Mouse (Mus musculus) limb, embryonic 12.5 days (tissue): ENCODE measurements around the gene Pvr. TPM values are rescaled to one million over a fixed set of nuclear protein-coding genes. Genes with fewer than 3 reads are reported as not detected.
"Not testable (repeated sequence)": the region's sequence is repeated elsewhere in the genome, so short reads cannot be mapped to it uniquely, and the experiment has no call there.

Source experiments
- ATAC-seq: fragments of 200-750 bp; cut with Nextera tagmentation; 2 replicates; pipeline ENCODE4 v1.8.0; 2017; ENCODE audit warnings: low read depth, moderate TSS enrichment; ENCODE audit not compliant: insufficient number of reproducible peaks, insufficient read depth, low FRiP score, low TSS enrichment
- H3K27ac ChIP-seq: fragments of 300-500 bp; sonication (generic); 2 replicates; pipeline ENCODE4 v1.5.1; 2016; ENCODE audit warnings: mild to moderate bottlenecking, moderate library complexity
- H3K27me3 ChIP-seq: fragments of 300-500 bp; sonication (generic); 2 replicates; pipeline ENCODE4 v1.6.1; 2016; ENCODE audit warnings: mild to moderate bottlenecking, moderate library complexity
- H3K36me3 ChIP-seq: fragments of 300-500 bp; sonication (generic); 2 replicates; pipeline ENCODE4 v1.6.1; 2016; ENCODE audit warnings: mild to moderate bottlenecking, moderate library complexity
- H3K4me1 ChIP-seq: fragments of 300-500 bp; sonication (generic); replicated peaks from 2 replicates; pipeline ENCODE4 v1.6.1; 2016
- H3K4me2 ChIP-seq: fragments of 300-500 bp; sonication (generic); 2 replicates; pipeline ENCODE4 v1.6.1; 2016; ENCODE audit warnings: mild to moderate bottlenecking, moderate library complexity
- H3K4me3 ChIP-seq: fragments of 300-500 bp; sonication (generic); replicated peaks from 2 replicates; pipeline ENCODE4 v1.5.1; 2016; ENCODE audit warnings: mild to moderate bottlenecking
- H3K9ac ChIP-seq: fragments of 300-500 bp; sonication (generic); replicated peaks from 2 replicates; pipeline ENCODE4 v1.6.1; 2016; ENCODE audit warnings: mild to moderate bottlenecking, moderate library complexity
- H3K9me3 ChIP-seq: fragments of 300-500 bp; sonication (generic); 2 replicates; pipeline ENCODE4 v1.6.1; 2016; ENCODE audit warnings: mild to moderate bottlenecking, moderate library complexity
- WGBS: fragments of 180-500 bp; shearing (Covaris S2); methylation state at CpG from one replicate; pipeline ENCODE4 v1.1.7; 2016; 5-methylcytosine and 5-hydroxymethylcytosine counted together
- polyA plus RNA-seq: library from polyadenylated mRNA; unstranded; fragments of >200 nt; fragmentation: Nextera tagmentation; extraction: Ambion mirVana; gene quantifications from 2 replicates; pipeline ENCODE4 v1.2.1, GENCODE M21; 2016

Pvr gene
- polyA plus RNA-seq, 1 experiment from 2014 or later, result 7.5 TPM

GRCm38 (mm10) chr7:19932877-19933809 is 12.2 kb upstream of the Pvr start:
- H3K9me3 ChIP-seq, result no peaks in the 10 kb centered on the region
- no peak overlapping the region for H3K4me3 ChIP-seq
- H3K9ac ChIP-seq, result no peak overlapping the region
- H3K27ac ChIP-seq, result no peak overlapping the region
- H3K27me3 ChIP-seq, result peaks cover 18% of the 10 kb centered on the region
- 25% methylated on average over 20 of the region's 21 CpGs for WGBS
- ATAC-seq, result 0 out of 2 replicates have a peak, but pooled peaks have one; percentile 14
- peaks cover 5% of the 10 kb centered on the region; the same call in 1 of the 2 replicates for H3K4me1 ChIP-seq
- H3K4me2 ChIP-seq, result peak overlapping the region; percentile 23
- no peaks in the 10 kb centered on the region for H3K36me3 ChIP-seq

GRCm38 (mm10) chr7:19932133-19932876 is 11.3 kb upstream of the Pvr start:
- peaks cover 18% of the 10 kb centered on the region for H3K27me3 ChIP-seq
- H3K27ac ChIP-seq, result no peak overlapping the region
- H3K4me1 ChIP-seq, result peaks cover 5% of the 10 kb centered on the region; the same call in 1 of the 2 replicates
- 22% methylated on average over 13 of the region's 13 CpGs for WGBS
- H3K4me3 ChIP-seq, result no peak overlapping the region
- H3K9me3 ChIP-seq, result no peaks in the 10 kb centered on the region
- H3K9ac ChIP-seq, result no peak overlapping the region
- H3K36me3 ChIP-seq, result no peaks in the 10 kb centered on the region
- no peak for ATAC-seq
- H3K4me2 ChIP-seq, result peak overlapping the region; percentile 23; the same call in 1 of the 2 replicates

GRCm38 (mm10) chr7:19930481-19930880 is 9.5 kb upstream of the Pvr start:
- H3K4me1 ChIP-seq, ATAC-seq, H3K9ac ChIP-seq, H3K27ac ChIP-seq, H3K9me3 ChIP-seq, H3K4me2 ChIP-seq, H3K36me3 ChIP-seq, H3K4me3 ChIP-seq: not testable (repeated sequence)
- peaks cover 18% of the 10 kb centered on the region for H3K27me3 ChIP-seq
- WGBS, result 79% methylated on average over 6 of the region's 6 CpGs

GRCm38 (mm10) chr7:19928486-19928885 is 7.5 kb upstream of the Pvr start:
- Histone ChIP-seq H3K4me2 (no peak overlapping the region), H3K27me3 (peaks cover 18% of the 10 kb centered on the region), H3K9me3 (no peaks in the 10 kb centered on the region), H3K36me3 (no peaks in the 10 kb centered on the region), H3K4me3 (no peak overlapping the region), H3K9ac (no peak overlapping the region), H3K27ac (no peak overlapping the region), H3K4me1 (peaks cover 9% of the 10 kb centered on the region)
- 68% methylated on average over 5 of the region's 5 CpGs for WGBS
- ATAC-seq, result no peak

- peaks cover 5% of the 10 kb centered on the region; the same call in 1 of the 2 replicates for H3K4me1 ChIP-seq
- 69% methylated on average over 2 of the region's 2 CpGs for WGBS
- H3K9ac ChIP-seq, result no peak overlapping the region
- H3K36me3 ChIP-seq, result no peaks in the 10 kb centered on the region
- no peaks in the 10 kb centered on the region for H3K9me3 ChIP-seq
- no peak overlapping the region for H3K4me2 ChIP-seq
- no peak for ATAC-seq
- H3K27me3 ChIP-seq, result peaks cover 8% of the 10 kb centered on the region
- no peak overlapping the region for H3K4me3 ChIP-seq
- no peak overlapping the region for H3K27ac ChIP-seq
These were observed 6.0 kb upstream of the Pvr start for GRCm38 (mm10) chr7:19926849-19927480.

GRCm38 (mm10) chr7:19925376-19925775 is 4.4 kb upstream of the Pvr start:
- Histone ChIP-seq H3K36me3 (no peaks in the 10 kb centered on the region), H3K27ac (no peak overlapping the region), H3K4me3 (no peak overlapping the region), H3K27me3 (no peaks in the 10 kb centered on the region; the same call in 1 of the 2 replicates), H3K4me1 (peaks cover 5% of the 10 kb centered on the region; the same call in 1 of the 2 replicates), H3K9ac (no peak overlapping the region), H3K9me3 (no peaks in the 10 kb centered on the region), H3K4me2 (no peak overlapping the region)
- ATAC-seq, result no peak
- 92% methylated on average over 1 of the region's 1 CpGs for WGBS

GRCm38 (mm10) chr7:19923797-19924196 is 2.8 kb upstream of the Pvr start:
- Histone ChIP-seq H3K4me1 (peaks cover 9% of the 10 kb centered on the region), H3K27me3 (no peaks in the 10 kb centered on the region; the same call in 1 of the 2 replicates), H3K9ac (no peak overlapping the region), H3K4me2 (no peak overlapping the region), H3K36me3 (no peaks in the 10 kb centered on the region), H3K9me3 (no peaks in the 10 kb centered on the region), H3K27ac (no peak overlapping the region), H3K4me3 (no peak overlapping the region)
- 6% methylated on average over 12 of the region's 15 CpGs for WGBS
- ATAC-seq, result no peak

GRCm38 (mm10) chr7:19923354-19923753 is 2.4 kb upstream of the Pvr start:
- no peak overlapping the region for H3K27ac ChIP-seq
- ATAC-seq, result no peak
- H3K4me1 ChIP-seq, result peaks cover 9% of the 10 kb centered on the region
- no peak overlapping the region for H3K4me3 ChIP-seq
- peaks cover 3% of the 10 kb centered on the region; the same call in 1 of the 2 replicates for H3K36me3 ChIP-seq
- H3K4me2 ChIP-seq, result no peak overlapping the region
- WGBS, result 44% methylated on average over 2 of the region's 2 CpGs
- no peaks in the 10 kb centered on the region for H3K9me3 ChIP-seq
- H3K27me3 ChIP-seq, result no peaks in the 10 kb centered on the region; the same call in 1 of the 2 replicates
- H3K9ac ChIP-seq, result no peak overlapping the region

GRCm38 (mm10) chr7:19920166-19920505 is 824 bp downstream of the Pvr start:
- H3K9me3 ChIP-seq, result no peaks in the 10 kb centered on the region
- peak overlapping the region; percentile 77; the same call in 1 of the 2 replicates for H3K9ac ChIP-seq
- peak overlapping the region; percentile 66 for H3K4me3 ChIP-seq
- ATAC-seq, result 0 out of 2 replicates have a peak, but pooled peaks have one; percentile 6
- H3K4me2 ChIP-seq, result peak overlapping the region; percentile 73
- peaks cover 9% of the 10 kb centered on the region for H3K4me1 ChIP-seq
- H3K36me3 ChIP-seq, result peaks cover 21% of the 10 kb centered on the region; the same call in 1 of the 2 replicates
- no peaks in the 10 kb centered on the region; the same call in 1 of the 2 replicates for H3K27me3 ChIP-seq
- H3K27ac ChIP-seq, result no peak overlapping the region
- WGBS, result 39% methylated on average over 4 of the region's 4 CpGs

- Histone ChIP-seq H3K9ac (no peak overlapping the region), H3K4me2 (no peak overlapping the region), H3K27ac (no peak overlapping the region), H3K4me1 (no peaks in the 10 kb centered on the region), H3K27me3 (no peaks in the 10 kb centered on the region), H3K9me3 (no peaks in the 10 kb centered on the region), H3K4me3 (no peak overlapping the region), H3K36me3 (peaks cover 32% of the 10 kb centered on the region; the same call in 1 of the 2 replicates)
- ATAC-seq, result no peak
- 85% methylated on average over 7 of the region's 7 CpGs for WGBS
These were observed 6.4 kb downstream of the Pvr start for GRCm38 (mm10) chr7:19914558-19914957.
